Mouse (Mus musculus): Measurements from ENCODE around the gene Mettl6. TPM values are rescaled to one million over a fixed set of nuclear protein-coding genes. Genes with fewer than 3 reads are reported as not detected.
A peak's percentile ranks its signal among the peaks of the same experiment; 100 is the strongest.

Gene Mettl6
- polyA plus RNA-seq, 1 experiment: 5.9 TPM

GRCm38 (mm10) chr14:31433851-31434360, 60.9 kb downstream of the Mettl6 start:
- DNase-seq: peak; percentile 85
- 17% methylated on average over 7 of the region's 7 CpGs for WGBS
- peaks cover 28% of the 10 kb centered on the region for H3K4me1 ChIP-seq (ENCODE audit: control insufficient read depth, insufficient read depth, low read length)
- TF ChIP-seq POLR2A (IDR thresholded peaks at IDR 0.05; ENCODE audit: low read depth, low read length) (no peak), CTCF (conservative IDR thresholded peaks at IDR 0.05; ENCODE audit: insufficient read depth, insufficient read length, low read depth, low read length) (no peak)
- peak overlapping the region; percentile 86; the same call in 1 of the 2 replicates for H3K27ac ChIP-seq (ENCODE audit: insufficient read depth, low read depth, low read length)
- no peaks in the 10 kb centered on the region for H3K27me3 ChIP-seq (replicated peaks; ENCODE audit: control insufficient read depth, insufficient read depth, low read length)
- no peaks in the 10 kb centered on the region for H3K36me3 ChIP-seq (ENCODE audit: control insufficient read depth, insufficient read depth, low read length)
- no peak overlapping the region for H3K4me3 ChIP-seq (ENCODE audit: insufficient read depth, low read depth, low read length)

- H3K27ac ChIP-seq (ENCODE audit: insufficient read depth, low read depth, low read length): peak overlapping the region; percentile 86
- peaks cover 36% of the 10 kb centered on the region for H3K4me1 ChIP-seq (ENCODE audit: control insufficient read depth, insufficient read depth, low read length)
- no peaks in the 10 kb centered on the region for H3K36me3 ChIP-seq (ENCODE audit: control insufficient read depth, insufficient read depth, low read length)
- TF ChIP-seq POLR2A (IDR thresholded peaks at IDR 0.05; ENCODE audit: low read depth, low read length) (no peak), CTCF (conservative IDR thresholded peaks at IDR 0.05; ENCODE audit: insufficient read depth, insufficient read length, low read depth, low read length) (no peak)
- no peaks in the 10 kb centered on the region for H3K27me3 ChIP-seq (replicated peaks; ENCODE audit: control insufficient read depth, insufficient read depth, low read length)
- no peak for DNase-seq
- 40% methylated on average over 5 of the region's 5 CpGs for WGBS
- peak overlapping the region; percentile 12; the same call in 1 of the 2 replicates for H3K4me3 ChIP-seq (ENCODE audit: insufficient read depth, low read depth, low read length)
Measured at GRCm38 (mm10) chr14:31433126-31433525, 61.7 kb downstream of the Mettl6 start.

GRCm38 (mm10) chr14:31432424-31432823, 62.4 kb downstream of the Mettl6 start:
- H3K4me3 ChIP-seq (ENCODE audit: insufficient read depth, low read depth, low read length): peak overlapping the region; percentile 28; the same call in 1 of the 2 replicates
- WGBS: 5% methylated on average over 4 of the region's 4 CpGs
- no peaks in the 10 kb centered on the region; the same call in 1 of the 2 replicates for H3K36me3 ChIP-seq (ENCODE audit: control insufficient read depth, insufficient read depth, low read length)
- DNase-seq: peak; percentile 65
- H3K4me1 ChIP-seq (ENCODE audit: control insufficient read depth, insufficient read depth, low read length): peaks cover 43% of the 10 kb centered on the region
- TF ChIP-seq POLR2A (IDR thresholded peaks at IDR 0.05; ENCODE audit: low read depth, low read length) (no peak), CTCF (conservative IDR thresholded peaks at IDR 0.05; ENCODE audit: insufficient read depth, insufficient read length, low read depth, low read length) (no peak)
- no peaks in the 10 kb centered on the region for H3K27me3 ChIP-seq (replicated peaks; ENCODE audit: control insufficient read depth, insufficient read depth, low read length)
- H3K27ac ChIP-seq (ENCODE audit: insufficient read depth, low read depth, low read length): peak overlapping the region; percentile 73

DNA sequence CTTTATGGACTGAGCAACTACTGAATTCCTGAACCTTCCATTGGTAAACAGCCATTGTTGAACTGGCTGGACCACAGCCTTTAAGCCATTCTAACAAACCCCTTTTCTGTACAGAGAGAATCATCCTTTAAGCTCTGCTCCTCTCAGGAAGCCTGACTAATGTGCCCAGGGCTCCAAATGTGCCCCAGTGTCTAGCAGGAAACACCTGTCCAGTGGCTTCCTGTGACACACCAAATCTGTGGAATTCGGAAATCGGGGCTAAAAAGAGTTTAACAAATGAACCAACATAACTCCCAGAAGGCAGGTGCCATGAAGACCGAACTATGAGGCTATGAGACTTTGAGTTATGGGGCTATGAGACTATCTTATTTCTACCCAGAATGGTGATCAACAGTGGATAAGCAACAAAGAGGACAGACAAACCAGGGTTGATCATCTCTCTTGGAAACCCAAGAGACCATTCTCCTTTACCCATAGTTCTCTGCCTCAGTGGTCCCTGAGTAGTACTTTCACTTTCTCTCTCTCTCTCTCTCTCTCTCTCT, 63.0 kb downstream of the Mettl6 start:
- TF ChIP-seq POLR2A (IDR thresholded peaks at IDR 0.05; ENCODE audit: low read depth, low read length) (no peak), CTCF (conservative IDR thresholded peaks at IDR 0.05; ENCODE audit: insufficient read depth, insufficient read length, low read depth, low read length) (no peak)
- Histone ChIP-seq H3K36me3 (ENCODE audit: control insufficient read depth, insufficient read depth, low read length) (no peaks in the 10 kb centered on the region; the same call in 1 of the 2 replicates), H3K27me3 (replicated peaks; ENCODE audit: control insufficient read depth, insufficient read depth, low read length) (no peaks in the 10 kb centered on the region), H3K27ac (ENCODE audit: insufficient read depth, low read depth, low read length) (peak overlapping the region; percentile 56; the same call in 1 of the 2 replicates), H3K4me1 (ENCODE audit: control insufficient read depth, insufficient read depth, low read length) (peaks cover 48% of the 10 kb centered on the region), H3K4me3 (ENCODE audit: insufficient read depth, low read depth, low read length) (no peak overlapping the region)
- WGBS: 79% methylated on average over 3 of the region's 3 CpGs
- peak; percentile 81 for DNase-seq

GRCm38 (mm10) chr14:31429004-31429395, 65.8 kb downstream of the Mettl6 start:
- peak overlapping the region; percentile 24 for H3K27ac ChIP-seq (ENCODE audit: insufficient read depth, low read depth, low read length)
- H3K4me3 ChIP-seq (ENCODE audit: insufficient read depth, low read depth, low read length): no peak overlapping the region
- no peak for TF ChIP-seq POLR2A (IDR thresholded peaks at IDR 0.05; ENCODE audit: low read depth, low read length)
- TF ChIP-seq CTCF (conservative IDR thresholded peaks at IDR 0.05; ENCODE audit: insufficient read depth, insufficient read length, low read depth, low read length): no peak
- H3K4me1 ChIP-seq (ENCODE audit: control insufficient read depth, insufficient read depth, low read length): peaks cover 46% of the 10 kb centered on the region
- H3K36me3 ChIP-seq (ENCODE audit: control insufficient read depth, insufficient read depth, low read length): no peaks in the 10 kb centered on the region; the same call in 1 of the 2 replicates
- DNase-seq: no peak
- H3K27me3 ChIP-seq (replicated peaks; ENCODE audit: control insufficient read depth, insufficient read depth, low read length): no peaks in the 10 kb centered on the region
- WGBS: 28% methylated on average over 5 of the region's 5 CpGs

GRCm38 (mm10) chr14:31428211-31429003, 66.4 kb downstream of the Mettl6 start:
- no peak for TF ChIP-seq CTCF (conservative IDR thresholded peaks at IDR 0.05; ENCODE audit: insufficient read depth, insufficient read length, low read depth, low read length)
- TF ChIP-seq POLR2A (IDR thresholded peaks at IDR 0.05; ENCODE audit: low read depth, low read length): no peak
- Histone ChIP-seq H3K27me3 (replicated peaks; ENCODE audit: control insufficient read depth, insufficient read depth, low read length) (no peaks in the 10 kb centered on the region), H3K27ac (ENCODE audit: insufficient read depth, low read depth, low read length) (peak overlapping the region; percentile 24), H3K4me1 (ENCODE audit: control insufficient read depth, insufficient read depth, low read length) (peaks cover 51% of the 10 kb centered on the region), H3K36me3 (ENCODE audit: control insufficient read depth, insufficient read depth, low read length) (no peaks in the 10 kb centered on the region; the same call in 1 of the 2 replicates), H3K4me3 (ENCODE audit: insufficient read depth, low read depth, low read length) (no peak overlapping the region)
- peak; percentile 93 for DNase-seq
- WGBS: 24% methylated on average over 15 of the region's 15 CpGs

Other genes starting within 250 kb of the Mettl6 start
- gene Phf7, start 243.7 kb downstream of the Mettl6 start, polyA plus RNA-seq (2012; rRNA removed): 7.3 and 7.5 TPM in 2 replicates
- 58.9 and 65.9 TPM in 2 replicates for gene Bap1, start 243.6 kb downstream of the Mettl6 start, polyA plus RNA-seq (2012; rRNA removed)
- gene Dnah1, start 171.1 kb downstream of the Mettl6 start, polyA plus RNA-seq (2012; rRNA removed): 0.35 and 0.41 TPM in 2 replicates
- 13.6 and 16.2 TPM in 2 replicates for gene Capn7, start 158.4 kb downstream of the Mettl6 start, polyA plus RNA-seq (2012; rRNA removed)
- 33.4 and 43.4 TPM in 2 replicates for gene Sh3bp5, start 59.0 kb downstream of the Mettl6 start, polyA plus RNA-seq (2012; rRNA removed)
- gene Eaf1, start 641 bp downstream of the Mettl6 start, polyA plus RNA-seq (2012; rRNA removed): 34.3 and 34.7 TPM in 2 replicates
- gene Colq, start 96.3 kb upstream of the Mettl6 start, polyA plus RNA-seq (2012; rRNA removed): 0.27 and 1.2 TPM in 2 replicates
- gene Gm49387, start 145.8 kb upstream of the Mettl6 start, polyA plus RNA-seq (2012; rRNA removed): not detected in 2 replicates
- 119 and 134 TPM in 2 replicates for gene Btd, start 146.0 kb upstream of the Mettl6 start, polyA plus RNA-seq (2012; rRNA removed)
- 129 and 154 TPM in 2 replicates for gene Hacl1, start 146.2 kb upstream of the Mettl6 start, polyA plus RNA-seq (2012; rRNA removed)

All from kidney, adult 2 months (tissue).